Mouse (Mus musculus): ENCODE results near the gene Dbi. TPM values are rescaled to one million over a fixed set of nuclear protein-coding genes. Genes with fewer than 3 reads are reported as not detected.
A peak's percentile ranks its signal among the peaks of the same experiment; 100 is the strongest.

Gene Dbi
- total RNA-seq, 1 experiment from 2014 or later = 29.0 TPM

DNA sequence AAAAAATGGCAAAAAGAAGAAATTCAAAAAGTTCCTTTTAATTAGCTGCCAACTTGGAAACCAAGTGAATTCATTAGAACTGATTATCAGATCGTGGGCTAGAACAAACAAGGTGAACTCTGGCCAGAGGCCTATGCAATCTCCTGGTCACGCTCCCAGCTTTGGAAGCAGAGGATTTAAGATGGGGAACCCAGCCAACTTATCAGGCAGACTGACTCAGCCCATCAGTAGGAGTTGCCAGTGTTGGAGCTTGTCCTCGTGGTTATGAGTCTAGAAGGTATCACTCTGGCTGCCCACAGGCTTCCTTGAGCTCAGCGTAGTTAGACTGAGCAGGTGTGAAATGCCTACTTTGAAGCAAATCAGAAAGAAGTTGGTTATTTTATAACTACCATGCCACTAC lies 4.0 kb upstream of the Dbi start:
- no peak for ATAC-seq (ENCODE audit: extremely low read depth, insufficient number of reproducible peaks, low FRiP score, poor library complexity, severe bottlenecking)

DNA sequence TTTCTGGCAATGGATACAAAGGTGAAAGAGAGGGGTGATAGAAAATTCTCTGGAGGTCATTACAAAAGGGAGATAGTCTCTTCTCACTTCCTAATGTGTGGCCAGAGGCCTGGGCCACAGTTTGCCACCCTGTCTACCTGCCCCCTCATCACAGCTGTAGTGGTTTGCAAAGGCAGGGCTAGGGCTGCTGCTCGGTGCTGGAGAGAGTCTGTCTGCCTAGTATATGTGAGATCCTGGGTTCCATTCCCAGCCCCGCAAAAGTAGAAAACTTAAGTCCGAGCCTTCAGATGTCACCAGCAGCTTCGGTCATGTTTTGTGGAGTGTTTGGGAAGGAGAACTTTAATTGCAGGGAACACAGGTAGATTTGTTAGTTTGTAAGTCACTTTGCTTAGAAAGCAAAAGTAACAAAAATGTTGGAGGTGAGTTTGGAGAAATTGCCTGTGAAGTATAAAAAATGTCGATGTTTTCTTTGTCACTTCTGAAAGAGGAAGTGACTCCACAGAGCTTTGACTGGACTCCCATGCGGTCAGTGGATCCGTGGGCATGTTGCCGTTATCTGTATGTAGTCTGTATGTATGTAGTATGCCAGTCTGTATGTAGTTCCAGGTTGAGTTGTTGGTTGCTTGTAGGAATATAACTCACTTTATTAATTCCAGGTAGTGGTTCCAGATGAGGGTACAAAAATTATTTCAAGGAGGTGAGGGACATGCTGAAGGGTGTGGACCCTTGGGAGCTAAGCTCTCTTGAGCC lies 1.9 kb upstream of the Dbi start:
- ATAC-seq (ENCODE audit: extremely low read depth, insufficient number of reproducible peaks, low FRiP score, poor library complexity, severe bottlenecking) = no peak

DNA sequence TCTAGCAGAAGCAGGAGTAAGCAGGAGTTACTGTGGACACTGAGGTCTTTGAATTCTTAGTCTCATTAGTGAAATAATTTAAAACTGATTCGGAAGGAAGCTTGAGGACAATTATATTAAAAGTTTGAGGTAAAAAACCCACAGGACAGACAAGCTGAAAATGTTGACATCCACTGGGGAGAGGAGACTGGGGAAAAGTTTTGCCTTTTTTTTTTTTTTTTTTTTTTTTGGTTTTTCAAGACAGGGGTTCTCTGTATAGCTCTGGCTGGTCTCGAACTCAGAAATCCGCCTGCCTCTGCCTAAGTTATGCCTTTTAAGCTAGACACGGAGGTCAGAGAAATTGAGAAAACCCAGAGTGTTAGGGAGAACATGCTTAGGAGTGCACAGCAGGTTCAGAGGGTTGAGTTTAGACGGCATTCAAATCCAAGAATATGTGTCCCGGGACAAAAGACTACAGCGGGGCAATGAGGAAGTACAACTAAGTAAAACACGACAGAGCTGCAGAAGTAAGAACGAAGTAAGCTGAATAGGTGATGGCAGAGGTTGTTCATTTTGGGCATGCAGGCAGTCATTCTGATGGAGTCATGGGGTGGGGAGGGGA lies 1.2 kb upstream of the Dbi start:
- ATAC-seq (ENCODE audit: extremely low read depth, insufficient number of reproducible peaks, low FRiP score, poor library complexity, severe bottlenecking) = no peak

DNA sequence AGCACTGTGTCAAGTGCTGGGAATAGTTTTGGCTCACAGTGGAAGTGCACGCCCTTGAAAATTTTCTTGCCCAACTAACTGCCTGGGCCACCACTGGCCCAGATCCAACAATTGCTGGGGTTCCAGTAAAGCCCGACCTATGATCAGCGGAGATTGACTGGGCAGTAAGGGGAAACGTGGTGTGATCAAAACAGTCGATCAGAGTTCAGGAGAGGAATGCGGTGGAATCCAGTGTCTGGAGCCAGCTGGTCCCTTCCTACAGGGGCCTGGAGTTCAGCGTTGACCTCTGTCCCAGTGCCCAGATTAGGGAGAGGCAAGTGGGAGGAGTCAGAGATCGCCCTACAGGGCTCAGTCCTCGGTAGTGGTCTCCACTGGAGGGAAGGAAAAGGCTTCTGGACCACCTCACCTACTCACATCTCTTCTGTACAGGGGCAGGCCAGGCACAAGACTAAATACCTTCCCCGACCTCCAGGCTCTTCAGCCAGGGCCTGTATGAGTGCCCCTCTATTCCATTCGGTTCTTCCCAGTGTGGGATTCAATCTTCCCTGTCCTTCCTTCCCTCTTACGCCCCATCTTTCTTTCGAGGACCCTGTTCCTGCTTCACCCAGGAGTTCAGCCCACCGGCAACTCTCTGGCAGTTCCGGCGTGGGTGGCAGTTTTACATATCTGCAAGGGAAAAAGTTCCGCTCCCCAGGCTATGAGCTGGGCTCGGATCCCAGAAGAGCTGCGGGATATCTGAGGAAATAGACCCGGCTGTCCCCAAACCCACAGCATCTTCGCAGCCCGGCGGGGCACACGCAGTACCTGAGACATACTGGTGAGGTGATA lies 523 bp downstream of the Dbi start:
- ATAC-seq (ENCODE audit: extremely low read depth, insufficient number of reproducible peaks, low FRiP score, poor library complexity, severe bottlenecking) = no peak

DNA sequence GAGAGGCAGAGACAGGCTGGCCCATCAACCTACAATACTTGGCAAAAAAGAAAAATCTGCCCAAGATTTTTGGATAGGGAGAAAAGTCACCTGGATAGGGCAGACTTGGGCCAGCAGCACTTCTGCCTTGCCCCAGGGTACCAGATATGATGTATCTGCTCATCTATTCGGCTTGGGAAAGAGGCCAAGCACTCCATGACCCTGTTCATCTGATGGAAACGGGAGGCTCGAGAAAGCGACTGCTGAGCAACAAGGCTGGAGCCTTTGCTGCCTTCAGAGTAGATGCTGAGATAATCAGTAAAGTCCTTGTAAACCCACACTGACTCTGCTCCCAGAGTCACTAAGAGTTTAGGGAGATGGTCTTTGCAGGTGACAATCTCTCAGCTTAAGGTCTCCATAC lies 1.5 kb downstream of the Dbi start:
- no peak for ATAC-seq (ENCODE audit: extremely low read depth, insufficient number of reproducible peaks, low FRiP score, poor library complexity, severe bottlenecking)

DNA sequence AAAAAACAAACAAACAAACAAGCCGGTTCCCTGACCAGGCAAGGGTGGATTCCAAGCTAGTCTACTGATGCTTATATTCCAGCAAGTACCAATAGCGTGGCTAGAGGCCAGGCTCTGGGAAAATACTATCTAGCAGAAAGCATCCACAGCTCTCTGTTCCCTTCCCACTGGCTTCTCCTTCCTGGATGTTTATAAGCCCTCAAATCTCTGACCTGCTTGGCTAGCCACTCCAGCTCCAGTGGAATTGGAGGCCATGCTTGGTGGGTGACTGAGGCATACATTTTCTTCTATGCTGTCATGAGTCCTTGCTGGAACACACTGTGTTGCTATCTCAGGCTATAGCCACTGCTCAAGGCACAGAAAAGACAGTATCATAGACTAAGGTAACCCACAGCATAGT lies 2.0 kb downstream of the Dbi start:
- ATAC-seq (ENCODE audit: extremely low read depth, insufficient number of reproducible peaks, low FRiP score, poor library complexity, severe bottlenecking) = no peak

DNA sequence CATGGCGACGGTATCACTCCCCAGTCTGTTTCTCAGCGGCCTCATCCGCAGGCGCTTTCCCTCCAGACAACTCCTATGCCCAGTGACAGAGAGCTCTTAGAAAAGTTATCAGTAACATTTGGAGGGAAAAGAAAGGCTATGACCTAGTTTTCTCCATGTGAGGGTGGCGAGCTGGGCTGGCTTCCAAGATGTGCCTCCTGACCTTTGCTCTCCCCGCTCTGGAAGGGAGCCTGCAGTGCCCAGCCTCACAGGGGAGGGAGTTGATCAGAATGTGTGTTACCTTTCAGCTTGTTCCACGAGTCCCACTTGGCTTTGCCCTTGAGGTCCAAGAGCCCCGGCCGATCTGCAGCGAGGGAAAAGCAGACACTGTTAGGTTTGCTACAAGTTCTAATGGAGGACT lies 4.8 kb downstream of the Dbi start:
- no peak for ATAC-seq (ENCODE audit: extremely low read depth, insufficient number of reproducible peaks, low FRiP score, poor library complexity, severe bottlenecking)

DNA sequence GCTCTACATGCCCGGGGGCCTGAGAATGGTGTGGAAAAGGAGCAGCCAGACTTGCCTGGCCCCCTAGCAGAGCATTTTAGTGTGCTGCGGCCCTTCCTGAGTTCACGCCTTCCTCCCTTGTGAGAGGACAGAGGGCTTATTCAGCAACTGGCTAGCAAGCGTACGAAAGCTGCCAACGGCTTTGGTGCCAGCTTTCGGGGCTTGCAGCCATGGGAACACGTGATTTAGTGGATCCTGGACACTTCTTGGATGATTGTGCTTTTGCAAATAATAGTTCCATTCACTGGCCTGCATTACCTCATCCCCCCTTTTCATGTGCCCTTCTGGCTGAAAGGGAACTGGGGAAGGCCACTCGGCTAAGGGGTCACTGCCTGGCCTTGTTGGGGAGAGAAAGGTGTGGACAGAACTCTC lies 5.2 kb downstream of the Dbi start:
- ATAC-seq (ENCODE audit: extremely low read depth, insufficient number of reproducible peaks, low FRiP score, poor library complexity, severe bottlenecking) = no peak

DNA sequence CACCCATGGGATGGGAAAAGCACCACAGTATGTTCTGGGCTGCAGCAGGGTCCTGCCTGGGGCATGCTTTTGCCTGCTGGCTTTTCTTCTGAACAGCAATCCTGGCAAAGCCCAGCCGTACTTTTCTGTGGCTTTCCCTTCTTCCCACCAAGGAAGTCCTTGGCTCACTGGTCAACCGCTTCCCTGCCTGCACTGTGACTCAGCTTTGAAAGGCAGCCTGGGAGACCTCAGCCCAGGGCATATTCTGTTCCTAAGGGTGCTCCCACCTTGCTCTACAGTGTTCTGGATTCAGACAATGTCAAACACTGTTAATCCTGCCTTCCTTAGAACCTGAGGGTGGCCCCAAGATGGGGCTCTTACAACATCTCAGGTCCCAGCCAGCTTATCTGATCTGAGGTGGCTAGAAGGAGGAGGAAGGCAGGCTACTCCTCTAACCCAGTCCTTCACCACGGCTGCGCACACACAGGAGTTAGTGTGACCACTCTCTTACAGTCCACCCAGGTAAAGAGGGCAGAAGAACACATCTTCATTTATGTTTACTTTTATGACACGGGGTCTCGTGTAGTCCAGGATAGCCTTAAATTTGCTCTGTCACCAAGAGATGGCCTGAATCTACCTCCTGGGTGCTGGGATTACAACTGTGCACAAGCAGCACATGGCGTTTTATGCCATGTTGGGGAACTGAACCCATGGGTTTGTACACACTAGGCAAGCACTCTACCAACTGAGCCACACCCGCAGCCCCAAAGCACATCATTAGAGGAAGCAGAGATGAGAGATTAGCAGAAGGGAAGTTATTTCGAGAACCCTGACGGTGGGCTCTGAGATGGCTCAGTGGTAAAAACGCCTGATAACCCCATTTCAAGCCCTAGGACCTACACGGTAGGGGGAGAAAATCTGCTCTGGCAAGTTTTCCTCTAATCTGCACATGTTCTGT lies 8.4 kb downstream of the Dbi start:
- no peak for ATAC-seq (ENCODE audit: extremely low read depth, insufficient number of reproducible peaks, low FRiP score, poor library complexity, severe bottlenecking)

DNA sequence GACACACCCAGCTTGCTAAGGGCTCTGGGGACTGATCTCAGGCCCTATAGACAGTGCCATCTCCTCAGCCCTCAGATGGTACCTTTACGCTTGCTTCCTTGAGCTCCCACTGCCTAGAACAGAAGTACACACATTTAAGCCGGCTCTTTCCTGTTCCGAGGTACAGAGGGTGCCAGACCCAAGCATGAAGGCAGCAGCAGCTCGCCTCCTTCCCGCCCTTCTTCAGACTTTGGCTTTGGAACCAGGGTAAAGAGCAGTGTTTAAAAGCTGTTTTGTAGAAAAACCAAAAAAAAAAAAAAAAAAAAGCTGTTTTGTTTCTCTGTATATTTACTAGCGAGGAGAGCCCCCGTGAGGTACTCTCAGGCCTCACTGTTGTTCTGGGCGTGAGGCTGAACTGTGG lies 9.1 kb downstream of the Dbi start:
- no peak for ATAC-seq (ENCODE audit: extremely low read depth, insufficient number of reproducible peaks, low FRiP score, poor library complexity, severe bottlenecking)

DNA sequence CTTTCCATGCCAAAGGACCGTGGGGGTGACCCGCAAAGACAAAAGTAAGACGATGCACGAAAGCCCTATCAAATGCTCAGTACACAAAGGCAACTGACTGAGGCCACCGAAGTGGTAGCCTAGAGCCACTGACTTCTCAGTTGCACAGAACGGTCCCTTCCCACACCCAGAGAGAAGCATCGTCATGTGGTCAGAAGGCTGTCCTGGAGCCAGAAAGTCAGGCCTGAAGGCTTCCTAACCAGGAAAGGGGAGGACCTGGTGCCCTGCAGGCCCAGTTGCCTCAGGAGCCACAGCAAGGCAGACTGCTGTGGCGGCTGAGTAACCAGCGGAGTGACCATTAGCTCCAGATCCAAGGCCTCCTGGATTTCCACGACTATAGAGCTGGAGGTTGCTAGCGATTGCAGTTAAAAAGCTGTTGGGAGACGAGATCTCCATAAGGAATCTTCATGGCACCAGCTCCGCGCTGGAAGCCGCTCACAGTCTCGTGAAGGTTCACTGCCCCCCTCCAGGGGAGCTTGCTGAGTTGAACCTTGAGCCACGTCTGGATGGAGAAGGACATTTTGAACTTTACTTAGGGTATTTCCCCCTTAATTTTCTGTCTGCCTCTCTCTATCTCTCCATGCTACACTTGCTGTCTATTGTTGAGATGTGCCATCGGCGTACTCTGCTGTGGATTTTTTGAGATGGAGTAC lies 11.0 kb downstream of the Dbi start:
- ATAC-seq (ENCODE audit: extremely low read depth, insufficient number of reproducible peaks, low FRiP score, poor library complexity, severe bottlenecking) = no peak

DNA sequence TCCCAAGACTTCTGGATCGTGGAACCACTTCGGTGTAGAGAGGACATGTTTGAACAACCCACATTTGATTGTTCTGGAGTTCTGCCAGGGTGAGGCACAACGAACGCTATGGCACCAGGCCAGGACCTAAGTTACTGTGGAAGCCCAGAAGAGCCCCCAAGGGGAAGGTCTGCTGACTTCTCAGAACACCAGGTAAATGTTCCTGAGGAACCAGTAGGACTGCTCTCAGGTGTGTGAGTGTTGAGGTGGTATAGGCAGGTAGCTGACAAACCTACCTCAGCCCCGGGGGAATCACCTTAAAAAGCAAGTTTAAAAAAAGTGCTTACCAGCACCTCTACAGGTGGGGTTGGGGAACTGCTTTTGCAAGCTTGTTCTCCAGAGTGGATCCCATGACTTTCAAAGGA lies 15.3 kb downstream of the Dbi start:
- no peak for ATAC-seq (ENCODE audit: extremely low read depth, insufficient number of reproducible peaks, low FRiP score, poor library complexity, severe bottlenecking)

DNA sequence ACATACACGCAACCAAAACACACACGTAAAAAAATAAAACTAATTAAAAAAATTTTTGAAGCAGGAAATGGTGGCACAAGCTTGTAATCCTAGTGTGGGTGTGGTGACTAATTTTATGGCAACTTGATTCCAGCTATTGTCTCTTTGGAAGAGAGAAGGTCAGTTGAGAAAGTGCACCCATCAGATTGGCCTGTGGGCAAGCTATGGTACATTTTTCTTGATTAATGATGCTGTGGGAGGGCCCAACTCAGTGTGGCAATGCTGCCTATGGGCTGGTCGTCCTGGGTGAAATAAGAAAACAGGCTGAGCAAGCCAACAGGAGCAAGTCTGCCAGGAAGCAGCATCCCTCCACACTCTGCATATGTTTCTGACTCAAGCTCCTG lies 19.7 kb downstream of the Dbi start:
- ATAC-seq (ENCODE audit: extremely low read depth, insufficient number of reproducible peaks, low FRiP score, poor library complexity, severe bottlenecking) = no peak

DNA sequence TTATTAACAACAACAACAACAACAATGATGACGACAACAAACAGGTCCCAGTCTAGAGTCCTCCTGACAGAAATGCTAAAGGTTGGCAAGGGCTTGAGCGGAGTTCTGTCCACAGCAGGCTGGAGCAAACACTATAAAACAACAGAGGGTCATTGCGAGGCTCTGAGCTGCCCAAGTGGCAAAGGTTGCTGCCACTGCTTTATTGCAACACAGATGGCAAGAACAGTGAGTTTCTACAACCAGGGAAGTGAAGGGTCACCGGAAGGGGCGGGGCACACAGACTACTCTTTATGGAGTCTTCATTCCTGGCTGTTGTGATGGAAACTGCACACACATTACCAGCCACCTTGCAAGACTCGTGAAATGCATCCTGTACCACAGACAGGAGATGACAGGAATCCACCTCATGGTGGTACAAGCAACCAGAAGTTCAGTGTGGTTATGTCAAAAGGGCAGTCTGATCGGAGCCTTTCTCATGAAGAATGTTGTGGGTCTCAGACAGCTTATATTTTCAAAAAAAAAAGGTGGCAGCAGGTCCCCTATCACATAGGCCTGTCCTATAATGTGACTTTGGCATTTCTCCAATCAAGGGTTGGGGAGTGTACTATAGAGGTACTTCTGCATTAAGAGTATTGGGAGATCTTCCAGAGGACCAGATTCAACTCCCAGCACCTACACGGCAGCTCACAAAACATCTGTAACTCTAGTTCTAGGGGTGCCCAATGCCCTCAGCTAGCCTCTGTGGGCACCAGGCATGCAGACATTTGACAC lies 20.2 kb downstream of the Dbi start:
- no peak for ATAC-seq (ENCODE audit: extremely low read depth, insufficient number of reproducible peaks, low FRiP score, poor library complexity, severe bottlenecking)

DNA sequence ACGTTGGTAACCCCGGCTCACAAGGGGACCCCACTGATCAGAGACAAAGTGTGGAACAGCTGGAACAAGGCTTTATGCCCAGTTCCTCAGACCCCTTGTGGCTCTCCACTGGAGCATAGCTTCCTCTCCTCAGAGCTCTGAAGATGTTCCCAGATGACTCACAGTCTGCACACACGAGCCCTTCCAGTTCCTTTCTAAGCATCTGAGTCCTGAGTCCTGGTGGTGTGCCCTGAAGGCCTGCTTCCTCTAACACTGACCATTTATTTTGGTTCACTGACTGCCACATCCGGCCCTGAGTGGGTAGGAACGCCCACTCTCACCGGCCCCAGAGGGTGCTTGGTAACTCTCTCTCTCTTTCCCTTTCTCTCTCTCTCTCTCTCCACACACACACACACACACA lies 21.4 kb downstream of the Dbi start:
- ATAC-seq (ENCODE audit: extremely low read depth, insufficient number of reproducible peaks, low FRiP score, poor library complexity, severe bottlenecking) = peak; percentile 84

DNA sequence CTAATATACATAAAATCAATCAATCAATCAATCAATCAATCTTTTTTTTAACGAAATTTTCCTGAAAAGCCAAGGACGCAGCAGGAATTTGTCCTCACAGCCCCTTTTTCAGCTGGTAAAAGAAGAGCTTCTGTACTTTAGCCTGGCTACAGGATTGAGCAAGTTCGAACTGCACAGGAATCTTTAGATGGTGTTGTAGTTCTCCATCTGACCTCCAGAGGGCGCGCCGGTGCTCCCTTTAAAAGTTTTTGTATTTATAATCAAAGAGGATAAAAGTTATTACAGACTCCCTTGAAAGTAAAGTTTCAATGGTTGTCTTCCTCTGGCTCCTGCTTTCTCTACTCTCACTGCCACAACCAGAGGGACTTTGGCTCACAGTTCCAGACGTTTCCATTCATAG lies 22.6 kb downstream of the Dbi start:
- peak; percentile 44 for ATAC-seq (ENCODE audit: extremely low read depth, insufficient number of reproducible peaks, low FRiP score, poor library complexity, severe bottlenecking)

DNA sequence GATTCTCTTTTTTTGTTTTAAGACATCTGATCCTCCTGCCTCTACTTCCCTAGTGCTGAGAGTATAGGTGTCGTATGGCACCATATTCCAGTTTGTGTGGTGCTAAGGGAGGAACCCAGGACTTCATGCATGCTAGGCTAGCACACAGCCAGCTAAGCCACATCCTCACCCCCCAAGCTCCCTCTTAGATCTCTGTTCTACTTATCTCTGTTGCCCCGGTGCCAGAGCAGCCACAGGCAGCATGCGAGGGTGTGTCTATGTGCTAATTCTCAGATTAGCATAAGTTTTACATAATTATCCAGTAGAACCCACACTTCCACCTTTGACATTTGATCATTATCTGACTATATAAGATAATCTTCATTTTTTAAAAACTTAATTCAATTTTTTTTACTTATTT lies 26.0 kb downstream of the Dbi start:
- no peak for ATAC-seq (ENCODE audit: extremely low read depth, insufficient number of reproducible peaks, low FRiP score, poor library complexity, severe bottlenecking)

All from neutrophil, adult 5-6 weeks (primary cell).